Mouse (Mus musculus): ENCODE measurements at regions not wholly inside any gene's neighbourhood (a gene's known extent, or its start where the extent isn't known, plus 50 kb on each side); places are given as distances from the start of the nearest gene placed in this dataset.

DNA sequence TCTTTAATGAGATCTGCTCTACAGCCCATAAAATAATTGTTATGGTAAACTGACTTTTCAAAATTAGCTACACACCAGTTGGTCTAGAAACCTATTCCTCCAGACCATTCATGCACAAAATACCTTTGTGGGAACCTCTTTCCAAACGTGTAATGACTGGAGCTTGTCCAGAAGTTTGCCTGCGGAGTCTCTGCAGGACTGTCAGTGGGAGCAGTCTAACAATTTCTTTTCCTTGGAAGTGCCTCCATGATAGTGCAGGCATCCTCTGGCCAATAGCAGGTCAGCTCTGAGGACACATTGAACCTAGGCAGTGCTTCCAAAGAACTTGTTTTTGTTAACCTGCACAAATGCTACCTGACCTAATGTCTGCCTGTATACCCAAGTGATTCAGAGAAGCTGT, 932.3 kb downstream of the Pcdh9 start:
- Histone ChIP-seq H3K4me2 (replicated peaks) (no peak overlapping the region), H3K9ac (no peak overlapping the region), H3K4me3 (no peak overlapping the region), H3K9me3 (no peaks in the 10 kb centered on the region), H3K27me3 (no peaks in the 10 kb centered on the region), H3K27ac (no peak overlapping the region), H3K36me3 (no peaks in the 10 kb centered on the region), H3K4me1 (no peaks in the 10 kb centered on the region)
- ATAC-seq (ENCODE audit: insufficient number of reproducible peaks, insufficient read depth, low FRiP score, low TSS enrichment), result no peak
- 57% methylated on average over 2 of the region's 2 CpGs for WGBS

DNA sequence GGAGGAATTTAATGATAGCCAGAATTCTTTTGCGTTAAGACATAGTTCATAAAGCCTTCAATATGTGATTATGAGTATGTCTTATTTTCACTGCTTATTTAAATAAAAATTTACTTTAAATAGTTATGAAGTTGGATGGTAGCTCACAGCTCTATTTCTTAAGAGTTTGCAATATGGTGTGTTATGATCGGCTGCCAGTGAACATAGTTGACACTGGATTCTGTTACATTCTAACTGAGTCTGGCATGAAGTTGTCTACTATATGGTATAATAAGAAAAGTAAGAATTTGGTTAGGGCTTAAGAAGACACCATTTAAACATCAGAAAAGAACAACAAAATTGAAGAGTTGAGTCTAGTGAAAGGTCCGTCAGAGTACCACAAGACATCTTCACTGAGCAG, 935.0 kb downstream of the Pcdh9 start:
- H3K27ac ChIP-seq, result no peak overlapping the region
- no peak overlapping the region for H3K4me3 ChIP-seq
- WGBS, result 85% methylated on average over 3 of the region's 3 CpGs

DNA sequence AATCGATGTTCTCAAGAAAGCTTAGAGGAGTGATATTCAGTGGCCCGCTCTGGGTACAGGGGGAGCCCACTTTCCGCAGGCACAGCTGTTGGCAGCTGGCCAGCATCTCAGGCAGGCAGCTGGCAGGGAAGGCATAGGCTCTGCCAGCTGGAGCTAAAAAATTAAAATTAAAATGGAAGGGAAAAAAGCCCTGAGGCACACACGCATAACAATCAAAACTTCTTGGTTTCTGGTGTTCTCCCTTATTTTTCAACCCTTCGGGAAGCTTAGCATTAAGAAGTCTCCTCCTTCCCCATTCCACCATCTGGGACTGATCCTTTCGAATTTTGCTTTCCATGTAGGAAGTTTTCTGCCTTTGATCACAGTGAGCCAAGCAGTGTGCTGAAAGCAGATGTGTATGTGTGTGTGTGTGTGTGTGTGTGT, 982.8 kb downstream of the Pcdh9 start:
- H3K4me3 ChIP-seq, result no peak overlapping the region
- no peak overlapping the region for H3K9ac ChIP-seq
- no peak overlapping the region for H3K27ac ChIP-seq
- no peaks in the 10 kb centered on the region for H3K4me1 ChIP-seq
- H3K27me3 ChIP-seq, result no peaks in the 10 kb centered on the region
- 0 out of 2 replicates have a peak, but pooled peaks have one; percentile 60 for ATAC-seq (ENCODE audit: insufficient number of reproducible peaks, insufficient read depth, low FRiP score, low TSS enrichment)
- no peaks in the 10 kb centered on the region for H3K9me3 ChIP-seq
- no peak overlapping the region for H3K4me2 ChIP-seq (replicated peaks)
- H3K36me3 ChIP-seq, result no peaks in the 10 kb centered on the region
- WGBS, result 43% methylated on average over 6 of the region's 6 CpGs

More for the DNA sequence above, 935.0 kb downstream of the Pcdh9 start:
- Histone ChIP-seq H3K9ac (no peak overlapping the region), H3K36me3 (no peaks in the 10 kb centered on the region), H3K4me2 (replicated peaks) (no peak overlapping the region), H3K9me3 (no peaks in the 10 kb centered on the region), H3K4me1 (no peaks in the 10 kb centered on the region), H3K27me3 (no peaks in the 10 kb centered on the region)
- no peak for ATAC-seq (ENCODE audit: insufficient number of reproducible peaks, insufficient read depth, low FRiP score, low TSS enrichment)

DNA sequence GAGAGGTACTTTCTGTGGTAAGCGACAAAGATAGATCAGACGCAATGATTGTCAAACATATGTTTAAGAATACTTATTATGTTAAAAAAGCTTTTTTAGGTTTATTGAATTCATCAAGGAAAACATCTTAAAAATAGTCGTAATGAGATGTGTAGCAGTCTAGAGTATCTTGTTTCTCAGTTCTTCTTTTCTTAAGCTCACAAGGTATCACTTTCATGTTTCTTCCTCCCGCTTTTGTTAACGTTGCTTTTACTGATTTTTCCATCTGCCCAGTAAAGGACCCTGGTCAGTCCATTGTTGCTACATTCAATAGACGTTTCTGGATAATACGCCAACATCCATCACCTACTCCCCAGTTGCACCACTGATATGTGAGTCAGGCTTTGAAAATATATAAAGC, 1015.9 kb downstream of the Pcdh9 start:
- no peaks in the 10 kb centered on the region for H3K27me3 ChIP-seq
- H3K4me3 ChIP-seq, result no peak overlapping the region
- no peak overlapping the region for H3K4me2 ChIP-seq (replicated peaks)
- no peaks in the 10 kb centered on the region for H3K9me3 ChIP-seq
- no peak overlapping the region for H3K9ac ChIP-seq
- ATAC-seq (ENCODE audit: insufficient number of reproducible peaks, insufficient read depth, low FRiP score, low TSS enrichment), result no peak
- no peaks in the 10 kb centered on the region for H3K4me1 ChIP-seq
- H3K36me3 ChIP-seq, result no peaks in the 10 kb centered on the region
- 84% methylated on average over 7 of the region's 7 CpGs for WGBS
- H3K27ac ChIP-seq, result no peak overlapping the region

DNA sequence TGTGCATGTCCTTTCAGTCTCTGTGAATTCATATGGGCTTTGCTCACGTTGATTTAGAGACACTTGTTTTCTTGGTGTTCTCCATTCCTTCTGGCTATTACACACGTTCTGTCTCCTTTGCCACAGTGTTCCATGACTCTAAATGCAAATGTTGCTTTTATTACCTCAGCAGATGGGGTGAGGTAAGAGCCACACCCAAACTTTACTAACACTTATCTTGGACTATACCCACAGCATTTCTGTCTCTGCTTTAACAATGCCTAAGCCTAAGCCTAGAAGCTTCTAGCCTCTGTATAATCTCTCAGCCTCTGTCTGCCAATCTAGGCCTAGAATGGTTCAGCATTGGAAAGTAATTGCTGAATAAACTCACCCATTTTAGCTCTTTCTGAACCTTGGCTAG, 1024.0 kb downstream of the Pcdh9 start:
- no peaks in the 10 kb centered on the region for H3K4me1 ChIP-seq
- no peak overlapping the region for H3K4me2 ChIP-seq (replicated peaks)
- H3K9ac ChIP-seq, result no peak overlapping the region
- no peaks in the 10 kb centered on the region for H3K27me3 ChIP-seq
- no peaks in the 10 kb centered on the region for H3K9me3 ChIP-seq
- WGBS, result 73% methylated on average over 2 of the region's 2 CpGs
- H3K27ac ChIP-seq, result no peak overlapping the region
- H3K4me3 ChIP-seq, result no peak overlapping the region
- no peak for ATAC-seq (ENCODE audit: insufficient number of reproducible peaks, insufficient read depth, low FRiP score, low TSS enrichment)
- H3K36me3 ChIP-seq, result no peaks in the 10 kb centered on the region

DNA sequence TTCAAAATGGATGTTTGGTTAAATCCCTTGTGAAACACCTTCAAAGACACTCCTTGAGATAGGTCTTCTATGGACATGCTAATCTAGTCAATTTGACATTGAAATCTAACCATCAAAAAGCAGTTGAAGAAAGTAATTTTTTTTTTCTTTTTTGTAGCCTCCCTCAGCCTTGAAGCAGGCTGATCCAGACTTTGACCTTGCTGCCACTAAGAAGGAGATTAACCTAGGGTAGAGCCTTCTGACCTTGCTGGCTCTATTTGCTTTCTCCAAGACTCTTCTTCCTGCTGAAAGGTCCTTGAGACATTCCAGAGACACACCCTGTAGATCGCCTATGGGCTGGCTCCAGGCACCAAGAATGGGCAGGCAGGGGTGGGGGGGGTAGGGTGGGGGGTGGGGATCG, 1027.5 kb downstream of the Pcdh9 start:
- Histone ChIP-seq H3K27ac (no peak overlapping the region), H3K4me1 (no peaks in the 10 kb centered on the region), H3K36me3 (no peaks in the 10 kb centered on the region), H3K4me2 (replicated peaks) (no peak overlapping the region), H3K27me3 (no peaks in the 10 kb centered on the region), H3K9me3 (no peaks in the 10 kb centered on the region), H3K9ac (no peak overlapping the region), H3K4me3 (no peak overlapping the region)
- 32% methylated on average over 2 of the region's 2 CpGs for WGBS
- ATAC-seq (ENCODE audit: insufficient number of reproducible peaks, insufficient read depth, low FRiP score, low TSS enrichment), result no peak

DNA sequence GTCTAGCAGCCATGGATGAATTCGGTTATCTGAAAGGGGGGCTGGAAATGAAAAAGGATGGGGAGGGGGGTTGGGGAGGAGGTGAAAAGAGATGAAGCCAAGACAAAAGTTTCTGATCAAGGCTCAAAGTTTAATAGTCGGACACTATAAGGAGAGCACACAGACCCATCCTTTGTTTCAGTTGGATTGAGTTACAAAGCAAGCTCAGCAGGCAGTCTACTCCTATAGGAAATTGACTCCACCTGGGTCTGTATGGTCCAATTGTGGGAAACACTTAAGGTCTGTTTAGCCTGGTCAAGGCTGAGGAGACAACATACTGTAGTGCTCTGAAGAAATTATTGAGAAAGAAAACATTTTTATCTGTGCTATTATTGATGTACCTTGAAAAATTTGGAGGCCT, 1029.8 kb downstream of the Pcdh9 start:
- Histone ChIP-seq H3K4me3 (no peak overlapping the region), H3K36me3 (no peaks in the 10 kb centered on the region), H3K9me3 (no peaks in the 10 kb centered on the region), H3K27me3 (no peaks in the 10 kb centered on the region), H3K9ac (no peak overlapping the region), H3K27ac (no peak overlapping the region), H3K4me1 (no peaks in the 10 kb centered on the region), H3K4me2 (replicated peaks) (no peak overlapping the region)
- ATAC-seq (ENCODE audit: insufficient number of reproducible peaks, insufficient read depth, low FRiP score, low TSS enrichment), result no peak
- WGBS, result 47% methylated on average over 2 of the region's 2 CpGs

DNA sequence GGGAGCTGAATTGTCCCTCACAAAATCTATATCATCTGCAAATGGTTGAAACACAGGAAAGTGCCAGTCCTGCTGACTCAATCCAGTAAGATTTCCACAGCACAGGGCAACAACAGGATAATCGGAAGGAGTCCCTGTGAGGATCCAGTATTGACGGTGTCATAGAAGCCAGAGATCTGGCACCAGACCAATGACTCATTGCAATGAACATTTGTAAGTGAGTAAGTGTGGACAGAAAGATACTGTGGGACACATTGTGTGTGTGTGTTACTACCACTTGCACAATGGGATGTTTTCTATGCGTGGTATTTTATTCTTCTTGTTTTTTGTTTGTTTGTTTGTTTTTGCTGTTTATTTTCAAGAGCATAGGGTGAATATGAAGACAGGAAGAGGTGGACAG, 1056.8 kb downstream of the Pcdh9 start:
- H3K27ac ChIP-seq, result no peak overlapping the region
- no peaks in the 10 kb centered on the region for H3K9me3 ChIP-seq
- no peak overlapping the region for H3K4me2 ChIP-seq (replicated peaks)
- ATAC-seq (ENCODE audit: insufficient number of reproducible peaks, insufficient read depth, low FRiP score, low TSS enrichment), result no peak
- WGBS, result 88% methylated on average over 3 of the region's 3 CpGs
- H3K9ac ChIP-seq, result no peak overlapping the region
- no peak overlapping the region for H3K4me3 ChIP-seq
- no peaks in the 10 kb centered on the region for H3K36me3 ChIP-seq
- no peaks in the 10 kb centered on the region for H3K4me1 ChIP-seq
- H3K27me3 ChIP-seq, result no peaks in the 10 kb centered on the region

DNA sequence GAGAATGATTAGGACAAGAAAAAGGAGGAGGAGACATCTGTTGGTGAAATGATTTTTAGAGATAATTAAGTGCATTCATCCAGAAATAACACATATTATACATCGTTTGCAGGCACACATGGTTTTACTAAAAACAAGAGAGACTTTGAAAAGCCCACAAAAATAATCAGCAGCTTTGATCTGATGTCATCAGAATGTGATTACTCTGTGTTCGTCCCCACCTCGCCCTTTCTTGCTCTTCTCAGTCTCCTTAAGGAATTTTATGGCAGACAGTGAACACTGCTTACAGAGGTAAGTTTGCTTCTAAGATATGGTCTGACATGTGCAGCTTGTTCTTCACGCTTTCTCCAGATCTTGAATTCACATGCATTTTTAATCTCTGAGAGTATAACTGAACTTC, 1061.3 kb downstream of the Pcdh9 start:
- H3K27me3 ChIP-seq, result no peaks in the 10 kb centered on the region
- no peak overlapping the region for H3K4me2 ChIP-seq (replicated peaks)
- no peak for ATAC-seq (ENCODE audit: insufficient number of reproducible peaks, insufficient read depth, low FRiP score, low TSS enrichment)

DNA sequence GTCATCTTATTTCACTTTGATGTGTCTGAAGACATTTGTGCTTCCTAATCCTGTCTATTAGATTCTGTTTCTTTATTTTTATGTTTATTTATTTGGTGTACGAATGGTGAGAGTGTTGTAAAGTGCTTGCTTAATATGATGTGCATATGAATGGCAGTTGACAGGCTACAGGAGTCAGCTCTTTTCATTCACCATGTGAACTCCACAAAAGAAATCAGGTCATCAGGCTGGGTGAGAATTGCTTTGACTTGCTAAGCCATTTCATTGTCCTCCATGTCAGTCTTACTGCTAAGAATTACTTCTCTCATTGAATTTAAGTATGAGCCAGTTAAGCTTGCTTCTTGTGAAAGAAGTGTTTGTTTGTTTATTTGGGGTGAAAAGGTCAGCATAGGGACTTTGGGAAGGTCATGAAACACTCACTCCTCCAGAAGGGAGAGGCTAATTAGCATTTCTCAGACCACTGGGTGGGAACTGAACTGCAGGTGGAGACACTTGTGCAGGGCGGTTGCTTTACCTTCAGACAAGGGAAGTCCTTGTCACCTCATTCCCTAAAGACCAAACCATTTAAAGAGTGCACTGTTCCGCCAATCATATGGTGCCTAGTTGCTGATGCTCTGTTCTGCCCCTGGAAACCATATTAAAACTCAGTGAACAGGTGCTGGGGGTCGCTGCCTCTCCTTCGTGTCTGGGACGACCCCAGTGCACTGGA, 1063.7 kb downstream of the Pcdh9 start:
- H3K4me2 ChIP-seq (replicated peaks), result no peak overlapping the region
- H3K9me3 ChIP-seq, result no peaks in the 10 kb centered on the region
- H3K27ac ChIP-seq, result no peak overlapping the region
- ATAC-seq (ENCODE audit: insufficient number of reproducible peaks, insufficient read depth, low FRiP score, low TSS enrichment), result no peak
- no peaks in the 10 kb centered on the region for H3K4me1 ChIP-seq
- no peak overlapping the region for H3K9ac ChIP-seq
- no peaks in the 10 kb centered on the region for H3K36me3 ChIP-seq
- no peaks in the 10 kb centered on the region for H3K27me3 ChIP-seq
- H3K4me3 ChIP-seq, result no peak overlapping the region
- 57% methylated on average over 6 of the region's 6 CpGs for WGBS

More for the DNA sequence above, 1061.3 kb downstream of the Pcdh9 start:
- H3K9ac ChIP-seq, result no peak overlapping the region
- 24% methylated on average over 4 of the region's 4 CpGs for WGBS
- H3K4me1 ChIP-seq, result no peaks in the 10 kb centered on the region
- no peak overlapping the region for H3K4me3 ChIP-seq
- no peak overlapping the region for H3K27ac ChIP-seq
- H3K9me3 ChIP-seq, result no peaks in the 10 kb centered on the region
- no peaks in the 10 kb centered on the region for H3K36me3 ChIP-seq

DNA sequence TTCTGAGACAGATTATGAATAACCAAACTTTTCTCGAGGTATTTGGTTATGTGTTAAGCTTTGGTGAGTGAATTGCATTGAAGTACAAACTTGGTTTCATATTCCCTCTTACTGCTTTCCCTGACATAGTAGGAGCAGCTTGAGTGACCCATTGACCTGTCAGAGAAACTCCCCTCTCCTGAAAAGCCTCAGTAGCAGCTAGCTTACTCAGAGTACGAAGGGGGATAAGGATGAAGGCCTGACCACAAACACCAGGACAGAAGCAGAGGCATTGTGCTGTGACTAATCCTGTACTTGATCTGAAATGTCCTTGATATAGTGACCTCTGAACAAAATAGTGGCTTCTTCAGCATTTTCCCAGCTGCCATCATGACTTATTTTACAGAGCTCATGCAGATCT, 1070.4 kb downstream of the Pcdh9 start:
- Histone ChIP-seq H3K4me3 (no peak overlapping the region), H3K4me2 (replicated peaks) (no peak overlapping the region), H3K27ac (no peak overlapping the region), H3K4me1 (no peaks in the 10 kb centered on the region), H3K36me3 (no peaks in the 10 kb centered on the region), H3K27me3 (no peaks in the 10 kb centered on the region), H3K9ac (no peak overlapping the region), H3K9me3 (no peaks in the 10 kb centered on the region)
- 63% methylated on average over 2 of the region's 2 CpGs for WGBS
- ATAC-seq (ENCODE audit: insufficient number of reproducible peaks, insufficient read depth, low FRiP score, low TSS enrichment), result no peak
